Mouse (Mus musculus) yolk sac, embryonic 10.5 days (tissue): Measurements from ENCODE around the gene Ugp2.
"Not testable (repeated sequence)": the region's sequence is repeated elsewhere in the genome, so short reads cannot be mapped to it uniquely, and the experiment has no call there.

Experiments used
- DNase-seq: peaks from one replicate; pipeline ENCODE4 v3.0.0-alpha.2; 2017; ENCODE audit warnings: low spot score

Ugp2 gene

GRCm38 (mm10) chr11:21332639-21333295 lies 38.2 kb downstream of the Ugp2 start:
- no peak for DNase-seq

- no peak for DNase-seq
These were observed 42.9 kb downstream of the Ugp2 start for GRCm38 (mm10) chr11:21328141-21328540.

GRCm38 (mm10) chr11:21327486-21327885 lies 43.5 kb downstream of the Ugp2 start:
- DNase-seq: no peak

- DNase-seq: no peak
These were observed 44.2 kb downstream of the Ugp2 start for GRCm38 (mm10) chr11:21326770-21327169.

- DNase-seq: no peak
These were observed 45.2 kb downstream of the Ugp2 start for GRCm38 (mm10) chr11:21325781-21326180.

- no peak for DNase-seq
These were observed 48.7 kb downstream of the Ugp2 start for GRCm38 (mm10) chr11:21322349-21322748.

- DNase-seq: no peak
These were observed 49.4 kb downstream of the Ugp2 start for GRCm38 (mm10) chr11:21321577-21321976.

GRCm38 (mm10) chr11:21313922-21314657 lies 56.9 kb downstream of the Ugp2 start:
- DNase-seq: no peak

GRCm38 (mm10) chr11:21309516-21309915 lies 61.5 kb downstream of the Ugp2 start:
- DNase-seq: no peak

- no peak for DNase-seq
These were observed 62.9 kb downstream of the Ugp2 start for GRCm38 (mm10) chr11:21308119-21308518.

GRCm38 (mm10) chr11:21307078-21307668 lies 63.8 kb downstream of the Ugp2 start:
- no peak for DNase-seq

- DNase-seq: no peak
These were observed 67.4 kb downstream of the Ugp2 start for GRCm38 (mm10) chr11:21303619-21304018.

GRCm38 (mm10) chr11:21295486-21295885 lies 75.5 kb downstream of the Ugp2 start:
- DNase-seq: no peak

- DNase-seq: not testable (repeated sequence)
These were observed 82.8 kb downstream of the Ugp2 start for GRCm38 (mm10) chr11:21288153-21288552.

GRCm38 (mm10) chr11:21286391-21286790 lies 84.6 kb downstream of the Ugp2 start:
- DNase-seq: no peak

GRCm38 (mm10) chr11:21276151-21276550 lies 94.8 kb downstream of the Ugp2 start:
- no peak for DNase-seq
